Mouse (Mus musculus) C2C12 (cell line): ENCODE measurements around the gene Itfg2. TPM values are rescaled to one million over a fixed set of nuclear protein-coding genes. Genes with fewer than 3 reads are reported as not detected.

Experiments
- H3K27me3 ChIP-seq: one replicate; pipeline ENCODE4 v1.6.1; 2011; ENCODE audit not compliant: control insufficient read depth, insufficient read depth, insufficient read length
- H3K36me3 ChIP-seq: one replicate; pipeline ENCODE4 v1.6.1; 2011; ENCODE audit not compliant: control insufficient read depth, insufficient read depth
- H3K4me3 ChIP-seq: one replicate; pipeline ENCODE4 v1.5.1; 2011; ENCODE audit warnings: mild to moderate bottlenecking, control low read depth; ENCODE audit not compliant: poor library complexity, insufficient read depth, severe bottlenecking
- H3K79me2 ChIP-seq: one replicate; pipeline ENCODE4 v1.6.1; 2011; ENCODE audit not compliant: control insufficient read depth, insufficient read depth
- H3K79me3 ChIP-seq: one replicate; pipeline ENCODE4 v1.6.1; 2011; ENCODE audit warnings: low read depth, control low read depth
- H3ac ChIP-seq: one replicate; pipeline ENCODE3; 2011; ENCODE audit warnings: low read depth; ENCODE audit not compliant: control insufficient read depth, insufficient read length
- CEBPB ChIP-seq: IDR thresholded peaks from one replicate; pipeline ENCODE4 v1.6.1; 2011; ENCODE audit warnings: low read depth, mild to moderate bottlenecking, control low read depth, moderate library complexity
- CTCF ChIP-seq: IDR thresholded peaks from one replicate; pipeline ENCODE4 v1.5.1; 2011; ENCODE audit not compliant: control insufficient read depth, insufficient read depth, insufficient read length
- FOSL1 ChIP-seq: IDR thresholded peaks from one replicate; pipeline ENCODE4 v1.8.0; 2011; ENCODE audit warnings: mild to moderate bottlenecking, low read length; ENCODE audit not compliant: poor library complexity, insufficient read depth, severe bottlenecking
- MAX ChIP-seq: IDR thresholded peaks from one replicate; pipeline ENCODE4 v1.6.1; 2011; ENCODE audit warnings: mild to moderate bottlenecking, control low read depth
- MYOD1 ChIP-seq: IDR thresholded peaks from one replicate; pipeline ENCODE4 v1.6.1; 2011; ENCODE audit warnings: low read depth; ENCODE audit not compliant: control insufficient read depth, insufficient read length
- MYOG ChIP-seq: IDR thresholded peaks from one replicate; pipeline ENCODE4 v1.6.1; 2011; ENCODE audit not compliant: control insufficient read depth, insufficient read length; ENCODE audit errors: extremely low read depth
- USF1 ChIP-seq: IDR thresholded peaks from one replicate; pipeline ENCODE4 v1.6.1; 2011; ENCODE audit warnings: low read depth, mild to moderate bottlenecking, control low read depth, moderate library complexity
- polyA plus RNA-seq: library from polyadenylated mRNA; unstranded; fragments of >200 nt; fragmentation: generic; extraction: Trizol; gene quantifications from one replicate; pipeline ENCODE4 v1.2.1, GENCODE M21; 2012; ENCODE audit warnings: missing spikeins

Itfg2 gene
- polyA plus RNA-seq, 1 experiment, result 28.9 TPM

DNA sequence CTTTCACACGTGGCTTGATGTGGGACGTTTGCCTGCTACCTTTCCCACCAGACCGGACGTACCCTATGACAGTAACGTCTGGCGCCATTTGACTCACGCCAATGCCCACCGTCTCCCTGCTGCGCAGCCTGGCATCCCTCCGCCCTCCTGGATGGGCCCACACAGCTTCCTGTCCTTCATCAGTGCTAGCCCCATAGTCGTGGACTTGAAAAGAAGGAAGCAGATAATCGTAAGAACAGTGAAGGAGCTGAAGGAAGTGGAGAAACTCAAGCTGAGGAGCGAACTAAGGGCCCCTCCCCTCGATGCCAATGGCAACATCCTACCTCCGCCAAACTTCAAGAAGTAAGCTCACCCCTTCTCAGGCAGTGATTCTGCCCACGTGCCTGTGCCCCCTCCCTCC lies 45.1 kb downstream of the Itfg2 start:
- Histone ChIP-seq H3K79me3 (no peaks in the 10 kb centered on the region), H3K79me2 (no peaks in the 10 kb centered on the region), H3K27me3 (no peaks in the 10 kb centered on the region), H3K4me3 (no peak overlapping the region), H3ac (no peak overlapping the region), H3K36me3 (peaks cover 6% of the 10 kb centered on the region)
- TF ChIP-seq USF1, result no peak
- no peak for TF ChIP-seq MYOD1

DNA sequence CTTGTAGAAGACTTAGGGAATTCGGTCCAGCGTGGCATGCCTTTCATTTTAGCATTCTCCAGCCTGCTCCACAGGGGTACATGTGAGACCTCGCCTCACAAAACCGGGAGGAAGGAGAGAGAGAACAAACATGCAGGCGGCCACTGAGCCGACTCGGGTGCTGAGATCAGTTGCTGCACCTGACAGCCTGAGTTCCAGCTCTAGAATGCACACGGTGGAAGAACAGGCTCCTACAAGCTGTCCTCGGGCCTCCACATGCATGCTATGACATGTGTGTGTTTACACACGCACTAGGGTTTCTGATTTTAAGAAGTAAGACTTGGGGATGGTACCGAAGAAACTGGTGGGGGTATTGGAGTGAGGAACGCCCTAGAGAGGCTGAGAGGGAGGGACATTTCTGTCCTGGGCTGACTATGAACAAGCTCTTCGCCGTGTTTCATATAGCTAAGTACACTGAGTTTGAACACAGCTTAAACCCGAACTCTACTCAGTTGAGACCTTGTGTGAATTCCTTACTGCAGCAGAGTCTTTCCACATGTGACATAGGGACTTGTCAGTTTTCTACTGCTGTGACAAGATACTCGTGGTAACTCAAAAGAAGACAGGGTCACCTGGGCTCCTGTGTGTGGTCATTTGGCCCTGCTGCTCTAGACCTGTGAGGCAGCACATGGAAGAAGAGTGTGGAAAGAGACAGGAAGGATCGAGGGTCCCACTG lies 48.2 kb downstream of the Itfg2 start:
- Histone ChIP-seq H3K27me3 (no peaks in the 10 kb centered on the region), H3K79me2 (no peaks in the 10 kb centered on the region), H3K79me3 (peaks cover 2% of the 10 kb centered on the region), H3K4me3 (no peak overlapping the region), H3ac (no peak overlapping the region), H3K36me3 (peaks cover 37% of the 10 kb centered on the region)
- no peak for TF ChIP-seq CTCF
- TF ChIP-seq MYOG, result no peak
- TF ChIP-seq FOSL1, result no peak
- no peak for TF ChIP-seq MAX
- TF ChIP-seq USF1, result no peak
- TF ChIP-seq CEBPB, result no peak
- TF ChIP-seq MYOD1, result no peak

DNA sequence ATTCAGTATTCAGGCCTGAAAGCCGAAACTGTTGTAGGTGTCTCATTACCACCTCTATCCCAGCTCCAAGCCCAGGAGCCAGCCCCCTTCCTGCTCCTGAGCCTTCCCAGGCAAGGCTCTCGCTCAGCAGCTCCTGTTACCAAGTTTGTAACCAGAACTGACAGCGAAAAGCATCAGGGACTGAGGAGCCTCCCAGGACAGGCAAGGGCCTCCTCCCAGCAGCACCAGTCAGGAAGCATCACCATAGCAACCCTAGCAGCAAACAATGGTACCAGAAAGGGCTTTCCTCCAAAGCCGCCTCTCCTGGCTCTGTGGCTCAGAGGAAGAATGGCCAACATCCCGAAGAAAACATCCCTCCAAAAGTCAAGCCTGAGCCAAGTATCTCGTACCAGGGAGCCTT lies 49.5 kb downstream of the Itfg2 start, which contains the start of the genes Tex52 and Gm44596:
Tex52 (plus strand) TSS at position 265 of the 400 bp plus-strand sequence.
Gm44596 (plus strand) TSS at position 312 of the 400 bp plus-strand sequence.
- H3K4me3 ChIP-seq, result no peak within 1 kb of the TSS
- no peak within 1 kb of the TSS for H3ac ChIP-seq
- peaks cover 2% of the 10 kb centered on the region for H3K79me3 ChIP-seq
- H3K36me3 ChIP-seq, result peaks cover 50% of the 10 kb centered on the region
- H3K79me2 ChIP-seq, result no peaks in the 10 kb centered on the region
- no peak for TF ChIP-seq CEBPB
- no peak for TF ChIP-seq MYOD1
- TF ChIP-seq MAX, result no peak
- no peak for TF ChIP-seq USF1
- no peak for TF ChIP-seq CTCF
- no peak for TF ChIP-seq MYOG
- TF ChIP-seq FOSL1, result no peak
- no peaks in the 10 kb centered on the region for H3K27me3 ChIP-seq

DNA sequence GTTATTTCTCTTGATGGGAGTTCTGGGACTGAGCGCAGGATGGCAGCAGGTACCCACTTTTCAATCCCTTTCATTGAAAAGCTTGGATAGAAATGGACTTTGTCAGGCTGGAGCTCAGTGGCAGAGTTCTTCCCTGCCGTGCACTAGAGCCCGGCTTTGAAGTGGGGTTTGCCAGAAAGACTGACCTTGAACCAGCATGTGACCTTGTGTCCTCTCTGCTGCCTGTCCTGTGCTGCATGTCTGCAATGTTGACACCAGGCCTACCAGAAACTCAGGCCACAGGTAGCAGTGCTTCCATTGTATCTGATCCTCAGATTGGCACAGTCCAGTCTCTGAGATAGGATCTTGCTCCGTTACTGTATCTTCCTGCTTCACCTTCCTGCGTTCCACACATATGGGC lies 54.7 kb downstream of the Itfg2 start:
- Histone ChIP-seq H3K79me3 (peaks cover 31% of the 10 kb centered on the region), H3K27me3 (no peaks in the 10 kb centered on the region), H3K79me2 (peaks cover 29% of the 10 kb centered on the region), H3K36me3 (peaks cover 96% of the 10 kb centered on the region), H3K4me3 (no peak overlapping the region), H3ac (no peak overlapping the region)
- TF ChIP-seq MYOG, result no peak
- no peak for TF ChIP-seq CEBPB

DNA sequence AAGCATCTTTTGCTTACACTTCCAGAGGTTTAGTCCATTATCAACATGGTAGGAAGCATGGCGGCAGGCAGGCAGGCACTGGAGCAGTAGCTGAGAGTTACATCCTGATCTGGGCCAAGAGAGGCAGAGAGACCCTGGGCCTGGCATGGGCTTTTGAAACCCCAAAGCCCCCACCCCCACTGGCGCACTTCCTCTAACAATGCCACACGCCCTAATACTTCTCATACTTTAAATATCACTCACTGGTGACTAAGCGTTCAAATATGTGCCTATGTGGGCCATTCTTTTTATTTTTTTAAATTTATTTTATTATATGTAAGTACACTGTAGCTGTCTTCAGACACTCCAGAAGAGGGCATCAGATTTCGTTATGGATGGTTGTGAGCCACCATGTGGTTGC lies 58.3 kb downstream of the Itfg2 start:
- H3ac ChIP-seq, result no peak overlapping the region
- no peak for TF ChIP-seq MAX
- peaks cover 61% of the 10 kb centered on the region for H3K79me2 ChIP-seq
- peaks cover 63% of the 10 kb centered on the region for H3K36me3 ChIP-seq
- H3K4me3 ChIP-seq, result no peak overlapping the region
- no peaks in the 10 kb centered on the region for H3K27me3 ChIP-seq
- H3K79me3 ChIP-seq, result peaks cover 42% of the 10 kb centered on the region

DNA sequence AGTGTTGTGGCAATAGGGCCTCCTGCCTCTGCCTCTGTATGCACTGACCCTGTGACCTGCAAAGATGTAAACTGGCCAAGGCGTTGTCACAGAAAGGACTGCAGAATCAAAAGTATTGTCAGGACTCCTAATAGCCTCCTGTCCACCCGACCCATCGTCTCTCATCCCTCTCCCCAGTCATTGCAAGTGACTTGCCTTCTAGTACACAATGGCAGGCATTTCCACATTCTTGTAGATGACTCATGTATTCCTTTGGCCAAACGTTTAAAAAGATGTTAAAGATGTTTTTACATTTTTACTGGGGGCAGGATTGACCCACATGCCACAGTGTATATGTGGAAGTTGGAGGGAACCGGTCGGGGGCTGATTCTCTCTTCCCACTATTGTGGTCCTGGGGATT lies 60.0 kb downstream of the Itfg2 start:
- Histone ChIP-seq H3K27me3 (no peaks in the 10 kb centered on the region), H3K79me2 (peaks cover 78% of the 10 kb centered on the region), H3K36me3 (peaks cover 47% of the 10 kb centered on the region), H3K79me3 (peaks cover 59% of the 10 kb centered on the region), H3ac (peak overlapping the region; percentile 0), H3K4me3 (no peak overlapping the region)
- TF ChIP-seq MYOG (no peak), FOSL1 (no peak), CTCF (no peak), MAX (no peak), CEBPB (no peak), USF1 (no peak), MYOD1 (no peak)
